Mouse (Mus musculus) heart, embryonic 12.5 days (tissue): ENCODE measurements around the gene Cped1. TPM values are rescaled to one million over a fixed set of nuclear protein-coding genes. Genes with fewer than 3 reads are reported as not detected.

Experiments used
- ATAC-seq: fragments of 200-750 bp; cut with Nextera tagmentation; 2 replicates; pipeline ENCODE4 v1.8.0; 2017; ENCODE audit warnings: moderate TSS enrichment, moderate library complexity; ENCODE audit not compliant: insufficient number of reproducible peaks, low FRiP score
- H3K27ac ChIP-seq: fragments of 300-500 bp; sonication (generic); 2 replicates; pipeline ENCODE4 v1.5.1; 2016; ENCODE audit warnings: mild to moderate bottlenecking, moderate library complexity; ENCODE audit not compliant: poor library complexity, severe bottlenecking
- H3K27me3 ChIP-seq: fragments of 300-500 bp; sonication (generic); replicated peaks from 2 replicates; pipeline ENCODE4 v1.6.1; 2016; ENCODE audit warnings: mild to moderate bottlenecking, moderate library complexity
- H3K36me3 ChIP-seq: fragments of 300-500 bp; sonication (generic); 2 replicates; pipeline ENCODE4 v1.6.1; 2016; ENCODE audit warnings: mild to moderate bottlenecking, moderate library complexity
- H3K4me1 ChIP-seq: fragments of 300-500 bp; sonication (generic); replicated peaks from 2 replicates; pipeline ENCODE4 v1.6.1; 2016; ENCODE audit warnings: mild to moderate bottlenecking
- H3K4me2 ChIP-seq: fragments of 300-500 bp; sonication (generic); 2 replicates; pipeline ENCODE4 v1.6.1; 2016; ENCODE audit warnings: mild to moderate bottlenecking, moderate library complexity
- H3K4me3 ChIP-seq: fragments of 300-500 bp; sonication (generic); 2 replicates; pipeline ENCODE4 v1.5.1; 2016; ENCODE audit warnings: mild to moderate bottlenecking
- H3K9ac ChIP-seq: fragments of 300-500 bp; sonication (generic); 2 replicates; pipeline ENCODE4 v1.6.1; 2016; ENCODE audit warnings: mild to moderate bottlenecking, moderate library complexity
- H3K9me3 ChIP-seq: fragments of 300-500 bp; sonication (generic); replicated peaks from 2 replicates; pipeline ENCODE4 v1.6.1; 2016; ENCODE audit warnings: mild to moderate bottlenecking, moderate library complexity
- WGBS: fragments of 180-500 bp; shearing (Covaris S2); methylation state at CpG from one replicate; pipeline ENCODE4 v1.1.7; 2016; 5-methylcytosine and 5-hydroxymethylcytosine counted together
- polyA plus RNA-seq: library from polyadenylated mRNA; unstranded; fragments of >200 nt; fragmentation: Nextera tagmentation; extraction: Ambion mirVana; gene quantifications from 2 replicates; pipeline ENCODE4 v1.2.1, GENCODE M21; 2016

Gene Cped1
- polyA plus RNA-seq, 1 experiment from 2014 or later = 5.2 TPM

- H3K4me2 ChIP-seq = no peak overlapping the region
- H3K4me1 ChIP-seq = no peaks in the 10 kb centered on the region
- ATAC-seq = no peak
- WGBS = 50% methylated on average over 17 of the region's 17 CpGs
- 0 out of 2 replicates have a peak, but pooled peaks cover 3% of the 10 kb centered on the region for H3K9me3 ChIP-seq
- H3K9ac ChIP-seq = no peak overlapping the region
- H3K27ac ChIP-seq = no peak overlapping the region
- no peaks in the 10 kb centered on the region for H3K27me3 ChIP-seq
- no peaks in the 10 kb centered on the region for H3K36me3 ChIP-seq
- H3K4me3 ChIP-seq = no peak overlapping the region
Measured at GRCm38 (mm10) chr6:22088346-22089064, 102.8 kb downstream of the Cped1 start.

DNA sequence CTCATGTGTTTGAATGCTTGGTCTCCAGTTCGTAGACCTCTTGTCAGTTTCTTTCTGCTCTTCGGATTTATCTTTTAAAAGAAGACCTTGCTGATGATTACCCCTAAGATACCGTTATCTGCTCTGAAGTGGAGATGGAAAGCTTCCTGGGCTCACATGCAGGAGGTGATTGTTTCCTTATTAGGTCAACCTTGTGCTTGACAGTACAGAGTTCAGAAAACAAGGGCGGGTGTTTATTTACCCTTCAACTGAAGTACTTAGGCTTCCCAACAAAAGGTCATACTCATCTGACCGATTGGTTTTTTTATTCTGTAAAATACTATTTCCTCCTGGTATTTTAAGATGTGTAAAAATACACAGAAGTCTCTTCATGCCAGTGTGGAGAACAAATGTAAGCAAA lies 106.1 kb downstream of the Cped1 start:
- 45% methylated on average over 5 of the region's 5 CpGs for WGBS
- ATAC-seq = no peak
- Histone ChIP-seq H3K36me3 (no peaks in the 10 kb centered on the region), H3K9ac (no peak overlapping the region), H3K27me3 (no peaks in the 10 kb centered on the region), H3K9me3 (0 out of 2 replicates have a peak, but pooled peaks cover 3% of the 10 kb centered on the region), H3K27ac (no peak overlapping the region), H3K4me1 (no peaks in the 10 kb centered on the region), H3K4me2 (no peak overlapping the region), H3K4me3 (no peak overlapping the region)

DNA sequence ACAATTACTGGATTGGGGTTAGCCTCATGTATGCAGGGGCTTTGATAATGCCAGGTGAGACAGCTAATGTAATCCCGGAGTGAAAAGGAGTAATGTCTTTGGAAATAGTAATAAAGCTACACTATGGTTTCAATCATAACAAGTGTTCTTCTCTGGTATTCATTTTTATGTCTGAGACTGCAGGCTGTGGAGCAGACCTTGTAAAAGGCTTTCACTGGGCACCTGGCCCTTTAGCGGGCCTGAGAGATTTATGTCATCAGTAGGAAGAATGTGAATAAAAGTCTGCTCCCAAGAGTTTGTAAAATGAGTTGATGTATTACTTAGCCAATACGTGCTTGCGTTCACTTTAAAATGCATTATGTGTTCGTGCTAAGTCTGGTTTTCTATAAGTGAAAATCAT lies 108.1 kb downstream of the Cped1 start:
- Histone ChIP-seq H3K9me3 (0 out of 2 replicates have a peak, but pooled peaks cover 3% of the 10 kb centered on the region), H3K9ac (no peak overlapping the region), H3K4me2 (no peak overlapping the region), H3K27ac (no peak overlapping the region), H3K4me1 (no peaks in the 10 kb centered on the region), H3K4me3 (no peak overlapping the region), H3K27me3 (no peaks in the 10 kb centered on the region), H3K36me3 (no peaks in the 10 kb centered on the region)
- WGBS = 85% methylated on average over 5 of the region's 5 CpGs
- no peak for ATAC-seq

- H3K4me1 ChIP-seq = no peaks in the 10 kb centered on the region
Measured at GRCm38 (mm10) chr6:22097709-22098108, 112.0 kb downstream of the Cped1 start.

DNA sequence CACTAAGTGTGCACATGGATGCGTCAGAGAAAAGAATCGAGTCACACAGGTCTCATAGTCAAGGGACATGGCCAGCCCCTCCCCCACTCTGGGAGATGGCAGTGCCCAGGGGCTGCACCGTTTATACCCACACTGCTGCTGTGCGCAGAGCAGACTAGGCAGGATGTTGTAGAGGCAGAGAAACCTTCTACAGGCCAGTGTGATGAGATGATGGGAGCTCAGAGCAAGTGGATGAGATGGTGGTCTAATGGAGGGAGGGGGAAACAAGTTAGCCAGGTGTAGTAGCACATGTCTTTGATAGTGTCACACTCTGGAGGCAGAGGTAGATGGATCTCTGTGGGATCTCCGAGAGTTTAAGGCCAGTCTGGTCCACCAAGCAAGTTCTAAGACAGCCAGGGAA lies 114.1 kb downstream of the Cped1 start:
- Histone ChIP-seq H3K4me3 (no peak overlapping the region), H3K36me3 (no peaks in the 10 kb centered on the region), H3K4me2 (no peak overlapping the region), H3K9ac (no peak overlapping the region), H3K4me1 (no peaks in the 10 kb centered on the region), H3K9me3 (no peaks in the 10 kb centered on the region), H3K27ac (no peak overlapping the region), H3K27me3 (no peaks in the 10 kb centered on the region)
- no peak for ATAC-seq
- 63% methylated on average over 5 of the region's 5 CpGs for WGBS

More at GRCm38 (mm10) chr6:22097709-22098108, 112.0 kb downstream of the Cped1 start:
- Histone ChIP-seq H3K9ac (no peak overlapping the region), H3K9me3 (no peaks in the 10 kb centered on the region), H3K4me2 (no peak overlapping the region), H3K27me3 (no peaks in the 10 kb centered on the region), H3K36me3 (no peaks in the 10 kb centered on the region), H3K4me3 (no peak overlapping the region), H3K27ac (no peak overlapping the region)
- ATAC-seq = no peak
- 44% methylated on average over 2 of the region's 2 CpGs for WGBS

DNA sequence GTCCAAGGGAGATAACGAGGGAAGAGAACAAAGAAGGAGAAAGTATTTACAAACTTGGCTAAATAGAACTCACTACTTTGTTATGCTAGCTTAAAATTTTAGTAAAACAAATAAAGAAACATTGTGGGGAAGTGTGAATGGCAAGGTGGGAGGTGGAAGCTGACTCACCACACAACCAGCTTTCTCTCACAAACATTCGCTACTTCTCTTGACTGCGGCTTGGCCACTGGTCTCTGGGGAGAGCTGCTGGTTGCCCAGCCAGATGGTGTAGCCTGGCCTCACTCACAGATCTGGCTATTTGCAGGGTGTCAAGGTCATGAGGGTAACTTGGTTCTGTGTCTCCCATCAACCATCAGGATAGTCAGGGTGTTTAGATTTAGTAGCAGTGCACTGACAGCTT lies 116.2 kb downstream of the Cped1 start:
- Histone ChIP-seq H3K9me3 (no peaks in the 10 kb centered on the region), H3K36me3 (no peaks in the 10 kb centered on the region), H3K4me1 (no peaks in the 10 kb centered on the region), H3K4me2 (no peak overlapping the region), H3K27me3 (no peaks in the 10 kb centered on the region), H3K27ac (no peak overlapping the region), H3K9ac (no peak overlapping the region), H3K4me3 (no peak overlapping the region)
- WGBS = 58% methylated on average over 3 of the region's 3 CpGs
- ATAC-seq = no peak

- Histone ChIP-seq H3K27me3 (no peaks in the 10 kb centered on the region), H3K36me3 (no peaks in the 10 kb centered on the region), H3K4me2 (no peak overlapping the region), H3K27ac (no peak overlapping the region), H3K4me3 (no peak overlapping the region), H3K9ac (no peak overlapping the region), H3K4me1 (no peaks in the 10 kb centered on the region), H3K9me3 (no peaks in the 10 kb centered on the region)
- no peak for ATAC-seq
- WGBS = 78% methylated on average over 4 of the region's 4 CpGs
Measured at GRCm38 (mm10) chr6:22102752-22103151, 117.0 kb downstream of the Cped1 start.

DNA sequence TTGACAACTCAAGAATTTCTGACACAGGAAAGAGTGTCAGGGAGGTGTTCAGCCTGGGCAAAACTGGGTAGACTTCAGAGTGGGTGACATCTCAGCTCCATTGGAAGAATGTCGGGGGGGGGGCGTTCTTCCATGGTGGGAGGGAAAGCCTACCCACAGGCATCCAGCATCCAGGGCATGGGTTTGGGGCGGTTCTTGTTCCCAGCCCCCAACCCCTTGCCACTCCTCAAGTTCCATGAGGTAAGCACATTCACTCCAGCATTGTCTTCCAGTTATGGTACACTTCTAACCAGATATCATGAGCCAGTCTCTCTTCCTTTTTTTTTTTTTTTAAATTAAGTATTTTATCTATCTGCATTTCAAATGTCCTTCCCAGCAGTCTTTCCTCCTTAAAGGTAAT lies 118.0 kb downstream of the Cped1 start:
- Histone ChIP-seq H3K4me3 (no peak overlapping the region), H3K36me3 (no peaks in the 10 kb centered on the region), H3K9ac (no peak overlapping the region), H3K27me3 (no peaks in the 10 kb centered on the region), H3K9me3 (no peaks in the 10 kb centered on the region), H3K27ac (no peak overlapping the region), H3K4me1 (no peaks in the 10 kb centered on the region), H3K4me2 (no peak overlapping the region)
- 78% methylated on average over 3 of the region's 3 CpGs for WGBS
- no peak for ATAC-seq

DNA sequence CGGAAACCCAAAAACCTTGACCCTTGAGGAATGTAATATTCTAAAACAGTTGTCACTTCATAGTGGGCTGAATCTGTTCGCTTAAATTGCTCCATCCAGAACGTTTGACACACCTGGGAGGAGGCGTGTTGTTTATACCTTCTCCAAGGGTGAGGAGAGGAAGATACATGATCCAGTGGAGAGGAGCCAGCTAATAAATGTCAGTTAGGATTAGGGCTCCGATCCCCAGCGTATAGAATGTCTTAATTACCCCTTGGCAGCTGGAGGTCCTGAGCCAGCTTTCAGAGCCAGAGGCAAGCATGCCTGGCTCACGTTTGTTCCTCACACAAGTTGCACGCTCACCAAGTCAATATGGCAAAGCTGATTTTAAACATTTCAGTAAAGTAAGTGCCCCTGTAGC lies 118.5 kb downstream of the Cped1 start:
- H3K4me3 ChIP-seq = no peak overlapping the region
- H3K4me1 ChIP-seq = no peaks in the 10 kb centered on the region
- H3K9ac ChIP-seq = no peak overlapping the region
- no peak overlapping the region for H3K4me2 ChIP-seq
- no peaks in the 10 kb centered on the region for H3K27me3 ChIP-seq
- no peaks in the 10 kb centered on the region for H3K36me3 ChIP-seq
- no peak for ATAC-seq
- no peak overlapping the region for H3K27ac ChIP-seq
- H3K9me3 ChIP-seq = no peaks in the 10 kb centered on the region
- WGBS = 60% methylated on average over 8 of the region's 8 CpGs

DNA sequence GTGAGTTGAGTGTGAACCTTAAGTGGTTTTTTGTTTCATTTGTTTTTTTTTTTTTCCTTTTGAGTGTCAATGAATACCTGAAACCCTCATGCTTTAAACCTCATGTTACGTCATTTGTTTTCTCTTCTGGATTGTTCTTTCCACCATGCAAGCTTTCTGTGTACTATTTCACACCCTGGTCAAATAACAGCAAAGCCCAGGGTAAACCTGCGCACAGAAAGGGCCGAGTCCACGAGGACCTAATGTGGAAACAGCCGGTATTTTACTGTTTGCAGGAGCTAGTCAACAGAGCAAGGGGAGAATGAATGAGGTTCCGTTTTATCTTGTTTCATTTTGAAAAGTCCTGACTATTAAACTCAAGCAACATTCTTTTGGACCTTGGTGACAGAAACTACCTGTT lies 128.4 kb downstream of the Cped1 start:
- 81% methylated on average over 6 of the region's 6 CpGs for WGBS
- no peak for ATAC-seq
- Histone ChIP-seq H3K36me3 (no peaks in the 10 kb centered on the region), H3K27ac (no peak overlapping the region), H3K4me1 (no peaks in the 10 kb centered on the region), H3K27me3 (no peaks in the 10 kb centered on the region), H3K9me3 (no peaks in the 10 kb centered on the region), H3K4me3 (no peak overlapping the region), H3K9ac (no peak overlapping the region), H3K4me2 (no peak overlapping the region)

- Histone ChIP-seq H3K4me1 (no peaks in the 10 kb centered on the region), H3K27ac (no peak overlapping the region), H3K4me3 (no peak overlapping the region), H3K9ac (no peak overlapping the region), H3K4me2 (no peak overlapping the region), H3K36me3 (no peaks in the 10 kb centered on the region), H3K9me3 (no peaks in the 10 kb centered on the region), H3K27me3 (no peaks in the 10 kb centered on the region)
- WGBS = 84% methylated on average over 1 of the region's 1 CpGs
- no peak for ATAC-seq
Measured at GRCm38 (mm10) chr6:22116679-22117078, 131.0 kb downstream of the Cped1 start.

DNA sequence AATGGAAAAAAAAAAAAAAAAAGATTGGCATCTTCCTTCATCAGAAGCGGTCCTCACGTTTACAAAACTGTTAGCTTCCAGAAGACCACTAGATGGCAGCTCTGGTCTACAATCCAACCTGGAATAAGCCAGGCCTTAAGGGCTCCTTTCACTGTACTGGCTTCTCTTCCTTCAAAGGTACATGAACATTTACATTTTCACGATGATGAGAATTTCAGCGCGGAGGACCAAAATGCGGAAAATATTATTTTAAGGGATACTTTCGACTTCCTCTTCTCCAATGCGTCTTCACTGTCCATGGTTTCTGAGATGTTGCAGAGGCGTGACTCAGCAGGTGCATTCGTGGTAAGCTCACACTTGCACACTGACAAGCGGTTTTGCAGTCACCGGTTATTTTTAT lies 136.4 kb downstream of the Cped1 start:
- Histone ChIP-seq H3K27me3 (no peaks in the 10 kb centered on the region), H3K9me3 (no peaks in the 10 kb centered on the region), H3K36me3 (no peaks in the 10 kb centered on the region), H3K4me1 (no peaks in the 10 kb centered on the region), H3K4me2 (no peak overlapping the region), H3K27ac (no peak overlapping the region), H3K9ac (no peak overlapping the region), H3K4me3 (no peak overlapping the region)
- no peak for ATAC-seq
- WGBS = 35% methylated on average over 12 of the region's 12 CpGs
